Mouse (Mus musculus): ENCODE data around the gene P2rx7. TPM values are rescaled to one million over a fixed set of nuclear protein-coding genes. Genes with fewer than 3 reads are reported as not detected.

The P2rx7 gene
- total RNA-seq, 2 experiments from 2014 or later: 8.6 to 8.9 TPM

DNA sequence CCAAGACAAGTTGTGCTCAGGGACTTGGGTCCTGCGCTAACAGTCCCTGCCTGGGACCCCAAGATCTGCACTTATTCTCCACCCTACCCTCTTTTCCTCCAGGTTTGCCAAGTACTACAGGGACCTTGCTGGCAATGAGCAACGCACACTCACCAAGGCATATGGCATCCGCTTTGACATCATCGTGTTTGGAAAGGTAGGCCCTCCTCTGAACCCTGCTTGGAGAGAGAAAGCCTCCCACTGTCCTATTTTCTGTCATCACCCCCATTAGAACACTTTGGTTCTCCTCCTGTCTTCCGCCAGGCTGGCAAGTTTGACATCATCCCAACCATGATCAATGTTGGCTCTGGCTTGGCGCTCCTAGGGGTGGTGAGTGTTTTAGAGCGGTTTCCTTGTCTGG, 83.4 kb downstream of the P2rx7 start:
- no peak for DNase-seq (ENCODE audit: low spot score in 2 of 2)

DNA sequence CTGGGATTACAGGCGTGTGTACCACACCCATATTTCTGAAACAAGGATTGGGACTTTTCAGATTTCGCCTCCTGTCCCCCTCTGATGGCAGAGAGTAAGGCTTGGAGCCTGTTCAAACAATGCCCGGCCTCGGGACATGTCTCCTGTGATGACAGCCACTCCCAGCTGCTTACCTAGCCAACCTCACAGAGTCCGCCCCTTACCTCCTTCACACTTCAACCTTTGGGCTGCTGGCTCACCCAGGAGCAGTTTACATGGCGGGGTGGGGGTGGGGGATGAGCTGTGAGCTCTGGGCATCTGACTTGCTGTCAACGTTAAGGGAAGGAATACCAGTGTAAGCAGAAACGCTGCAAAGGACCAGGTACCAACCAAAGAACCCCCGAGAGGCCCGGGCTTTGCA, 87.1 kb downstream of the P2rx7 start:
- DNase-seq (ENCODE audit: low spot score in 2 of 2): no peak

DNA sequence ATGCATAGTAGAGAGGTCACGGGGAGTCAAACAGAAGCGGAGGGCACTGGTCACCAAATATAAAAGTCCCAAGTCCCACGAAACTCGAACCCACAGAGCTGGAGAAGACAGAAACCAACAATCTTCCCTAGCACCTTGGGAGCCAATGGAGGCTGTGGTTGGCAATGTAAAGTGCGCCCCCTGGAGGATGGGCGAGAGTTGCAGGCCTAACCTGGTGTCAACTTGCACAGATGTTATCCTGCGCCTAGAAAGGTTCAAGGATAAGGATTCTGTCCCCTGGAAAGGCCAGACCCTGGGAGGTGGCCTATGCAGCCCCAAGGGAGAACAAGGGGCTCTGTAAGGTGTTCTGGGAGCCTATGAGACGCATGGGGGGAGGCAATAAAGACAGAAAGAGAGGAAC, 87.6 kb downstream of the P2rx7 start:
- DNase-seq (ENCODE audit: low spot score in 2 of 2): peak; percentile 57 to 65

- DNase-seq (ENCODE audit: low spot score in 2 of 2): no peak
These were observed 88.4 kb downstream of the P2rx7 start for GRCm38 (mm10) chr5:122731991-122732673.

GRCm38 (mm10) chr5:122733881-122734280, 90.2 kb downstream of the P2rx7 start:
- DNase-seq (ENCODE audit: low spot score in 2 of 2): no peak

DNA sequence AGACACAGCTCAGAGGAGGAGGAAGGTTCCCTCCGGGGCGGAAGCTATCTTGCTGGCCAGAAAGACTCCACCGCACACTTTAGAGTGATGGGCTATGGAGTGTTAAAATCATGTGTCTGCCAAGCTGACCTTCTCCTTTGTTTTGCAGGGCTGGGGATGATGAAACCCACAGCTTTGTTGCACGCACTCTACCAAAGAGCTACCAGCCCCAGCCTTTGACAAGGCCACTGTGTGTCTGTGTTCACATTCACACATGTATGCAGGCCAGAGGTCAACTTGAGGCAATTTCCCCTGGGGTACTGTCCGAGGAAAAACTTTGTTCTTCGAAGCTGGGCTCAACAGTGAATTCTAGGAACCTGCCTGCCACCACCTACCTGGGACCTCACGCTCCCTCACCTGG, 92.1 kb downstream of the P2rx7 start:
- DNase-seq (ENCODE audit: low spot score in 2 of 2): no peak

DNA sequence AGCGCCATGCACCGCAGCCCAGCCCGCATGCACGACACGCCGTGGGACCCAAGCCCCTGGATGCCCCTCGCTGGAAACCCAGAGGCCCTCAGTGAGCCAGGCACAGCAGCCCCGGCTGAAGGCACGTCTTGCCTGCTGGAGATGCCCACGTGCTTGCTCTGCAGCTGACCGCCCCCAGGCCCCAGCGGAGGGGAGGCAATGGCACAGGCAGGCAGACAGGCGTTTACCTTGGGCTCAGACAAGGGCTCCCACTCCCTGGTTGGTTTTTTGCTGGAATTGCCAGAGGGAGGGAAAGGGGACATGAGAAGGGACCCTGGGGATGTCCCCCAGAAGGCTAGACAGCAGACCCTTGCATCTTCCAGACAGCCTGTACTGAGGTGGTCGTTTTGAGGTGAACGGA, 93.0 kb downstream of the P2rx7 start:
- no peak for DNase-seq (ENCODE audit: low spot score in 2 of 2)

Small RNA genes lying within 50 kb of the gene (microRNA-seq; reads per million reads assigned to microRNA genes)
- gene Mir8115: 2.5 to 8.0 reads per million in 2 experiments

Other genes starting within 250 kb of the P2rx7 start
- 10 to 100 TPM; 35.1 to 37.9 TPM for gene Anapc7, start 222.2 kb upstream of the P2rx7 start, total RNA-seq (2021)
- gene Atp2a2, start 141.7 kb upstream of the P2rx7 start, total RNA-seq (2021): 100 to 1,000 TPM; 511 to 561 TPM
- 10 to 100 TPM; 28.7 to 29.9 TPM for gene Ift81, start 29.4 kb upstream of the P2rx7 start, total RNA-seq (2021)
- gene P2rx4, start 63.6 kb downstream of the P2rx7 start, total RNA-seq (2021): 10 to 100 TPM in 1 of 2 experiments, 1 to 10 TPM in 1; 8.8 to 10.5 TPM
- gene Camkk2, start 135.5 kb downstream of the P2rx7 start, total RNA-seq (2021): 100 to 1,000 TPM; 103 to 117 TPM
- gene Anapc5, start 177.4 kb downstream of the P2rx7 start, total RNA-seq (2021): 100 to 1,000 TPM; 252 to 292 TPM
- gene Rnf34, start 206.1 kb downstream of the P2rx7 start, total RNA-seq (2021): 10 to 100 TPM; 43.5 to 57.1 TPM